Mouse (Mus musculus): Measurements from ENCODE around the gene Slpi. TPM values are rescaled to one million over a fixed set of nuclear protein-coding genes. Genes with fewer than 3 reads are reported as not detected.

Gene Slpi
- total RNA-seq (2018; cell fraction: chromatin; rRNA removed): not detected
- 1 to 10 TPM in 17 of 26 experiments, under 1 TPM in 9; 0.31 to 5.6 (median 2.0) TPM for total RNA-seq (2018; cell fraction: cytosol; rRNA removed)
- 10 to 100 TPM in 1 of 26 experiments, 1 to 10 TPM in 13, under 1 TPM in 3, not detected in 9; 0.85 to 10.1 (median 2.0) TPM for total RNA-seq (2018; cell fraction: nucleus; rRNA removed)
- 0.24 to 1.3 TPM (median 0.90 TPM) in 3 replicates for polyA plus RNA-seq (2018)

GRCm38 (mm10) chr2:164389020-164389419 lies at the start of gene Slpi:
Gene Slpi, minus strand, starts transcription at chr2:164389095.
- Histone ChIP-seq H3K36me3 (ENCODE audit: inconsistent target) (no peaks in the 10 kb centered on the region), H3K79me2 (ENCODE audit: inconsistent target) (no peaks in the 10 kb centered on the region), H3K27ac (no peak within 1 kb of the TSS), H3K4me3 (ENCODE audit: inconsistent target) (no peak within 1 kb of the TSS)
- WGBS (ENCODE audit: missing documents): 10% methylated on average over 17 of the region's 17 CpGs

GRCm38 (mm10) chr2:164438257-164438656 lies 49.4 kb upstream of the Slpi start:
- peaks cover 96% of the 10 kb centered on the region for H3K79me2 ChIP-seq (ENCODE audit: inconsistent target)
- no peak overlapping the region for H3K4me3 ChIP-seq (ENCODE audit: inconsistent target)
- WGBS (ENCODE audit: missing documents): 86% methylated on average over 4 of the region's 8 CpGs
- H3K27ac ChIP-seq: 0 out of 2 replicates have a peak overlapping the region, but pooled peaks have one; percentile 90
- H3K36me3 ChIP-seq (ENCODE audit: inconsistent target): peaks cover 14% of the 10 kb centered on the region; the same call in 1 of the 2 replicates

- Histone ChIP-seq H3K36me3 (ENCODE audit: inconsistent target) (peaks cover 14% of the 10 kb centered on the region; the same call in 1 of the 2 replicates), H3K27ac (no peak overlapping the region), H3K4me3 (ENCODE audit: inconsistent target) (no peak overlapping the region), H3K79me2 (ENCODE audit: inconsistent target) (peaks cover 100% of the 10 kb centered on the region)
- 71% methylated on average over 6 of the region's 6 CpGs for WGBS (ENCODE audit: missing documents)
Measured at GRCm38 (mm10) chr2:164437710-164438109, 48.8 kb upstream of the Slpi start.

GRCm38 (mm10) chr2:164436961-164437360 lies 48.1 kb upstream of the Slpi start:
- Histone ChIP-seq H3K36me3 (ENCODE audit: inconsistent target) (peaks cover 14% of the 10 kb centered on the region; the same call in 1 of the 2 replicates), H3K79me2 (ENCODE audit: inconsistent target) (peaks cover 100% of the 10 kb centered on the region), H3K27ac (no peak overlapping the region), H3K4me3 (ENCODE audit: inconsistent target) (no peak overlapping the region)
- WGBS (ENCODE audit: missing documents): 85% methylated on average over 3 of the region's 3 CpGs

- peaks cover 100% of the 10 kb centered on the region for H3K79me2 ChIP-seq (ENCODE audit: inconsistent target)
- 69% methylated on average over 8 of the region's 8 CpGs for WGBS (ENCODE audit: missing documents)
- no peak overlapping the region for H3K4me3 ChIP-seq (ENCODE audit: inconsistent target)
- no peak overlapping the region for H3K27ac ChIP-seq
- peaks cover 15% of the 10 kb centered on the region; the same call in 1 of the 2 replicates for H3K36me3 ChIP-seq (ENCODE audit: inconsistent target)
Measured at GRCm38 (mm10) chr2:164436215-164436913, 47.5 kb upstream of the Slpi start.

GRCm38 (mm10) chr2:164435216-164436090 lies 46.6 kb upstream of the Slpi start:
- Histone ChIP-seq H3K4me3 (ENCODE audit: inconsistent target) (no peak overlapping the region), H3K27ac (no peak overlapping the region), H3K36me3 (ENCODE audit: inconsistent target) (peaks cover 24% of the 10 kb centered on the region), H3K79me2 (ENCODE audit: inconsistent target) (peaks cover 100% of the 10 kb centered on the region)
- WGBS (ENCODE audit: missing documents): 29% methylated on average over 5 of the region's 5 CpGs

GRCm38 (mm10) chr2:164434681-164435080 lies 45.8 kb upstream of the Slpi start:
- H3K4me3 ChIP-seq (ENCODE audit: inconsistent target): no peak overlapping the region
- peaks cover 32% of the 10 kb centered on the region for H3K36me3 ChIP-seq (ENCODE audit: inconsistent target)
- no peak overlapping the region for H3K27ac ChIP-seq
- H3K79me2 ChIP-seq (ENCODE audit: inconsistent target): peaks cover 100% of the 10 kb centered on the region
- WGBS (ENCODE audit: missing documents): 92% methylated on average over 3 of the region's 3 CpGs

GRCm38 (mm10) chr2:164433278-164433895 lies 44.5 kb upstream of the Slpi start:
- no peak overlapping the region for H3K4me3 ChIP-seq (ENCODE audit: inconsistent target)
- 93% methylated on average over 9 of the region's 9 CpGs for WGBS (ENCODE audit: missing documents)

GRCm38 (mm10) chr2:164432541-164433191 lies 43.8 kb upstream of the Slpi start:
- Histone ChIP-seq H3K27ac (no peak overlapping the region), H3K36me3 (ENCODE audit: inconsistent target) (peaks cover 52% of the 10 kb centered on the region)
- WGBS (ENCODE audit: missing documents): 74% methylated on average over 21 of the region's 22 CpGs

More at GRCm38 (mm10) chr2:164433278-164433895, 44.5 kb upstream of the Slpi start:
- Histone ChIP-seq H3K27ac (no peak overlapping the region), H3K79me2 (ENCODE audit: inconsistent target) (peaks cover 91% of the 10 kb centered on the region), H3K36me3 (ENCODE audit: inconsistent target) (peaks cover 45% of the 10 kb centered on the region)

GRCm38 (mm10) chr2:164431676-164432465 lies 43.0 kb upstream of the Slpi start:
- peaks cover 60% of the 10 kb centered on the region for H3K36me3 ChIP-seq (ENCODE audit: inconsistent target)
- no peak overlapping the region for H3K27ac ChIP-seq
- H3K79me2 ChIP-seq (ENCODE audit: inconsistent target): peaks cover 76% of the 10 kb centered on the region
- WGBS (ENCODE audit: missing documents): over 99% methylated on average over 9 of the region's 9 CpGs
- H3K4me3 ChIP-seq (ENCODE audit: inconsistent target): no peak overlapping the region

More at GRCm38 (mm10) chr2:164432541-164433191, 43.8 kb upstream of the Slpi start:
- Histone ChIP-seq H3K4me3 (ENCODE audit: inconsistent target) (no peak overlapping the region), H3K79me2 (ENCODE audit: inconsistent target) (peaks cover 84% of the 10 kb centered on the region)

- Histone ChIP-seq H3K27ac (no peak overlapping the region), H3K4me3 (ENCODE audit: inconsistent target) (no peak overlapping the region), H3K36me3 (ENCODE audit: inconsistent target) (peaks cover 72% of the 10 kb centered on the region), H3K79me2 (ENCODE audit: inconsistent target) (peaks cover 65% of the 10 kb centered on the region)
- 42% methylated on average over 7 of the region's 7 CpGs for WGBS (ENCODE audit: missing documents)
Measured at GRCm38 (mm10) chr2:164430697-164431096, 41.8 kb upstream of the Slpi start.

- 90% methylated on average over 14 of the region's 15 CpGs for WGBS (ENCODE audit: missing documents)
- Histone ChIP-seq H3K4me3 (ENCODE audit: inconsistent target) (no peak overlapping the region), H3K79me2 (ENCODE audit: inconsistent target) (peaks cover 58% of the 10 kb centered on the region), H3K36me3 (ENCODE audit: inconsistent target) (peaks cover 78% of the 10 kb centered on the region), H3K27ac (no peak overlapping the region)
Measured at GRCm38 (mm10) chr2:164429881-164430615, 41.2 kb upstream of the Slpi start.
